ENCODE assay signal across 23 mouse cellular contexts in the genomic region with DNA sequence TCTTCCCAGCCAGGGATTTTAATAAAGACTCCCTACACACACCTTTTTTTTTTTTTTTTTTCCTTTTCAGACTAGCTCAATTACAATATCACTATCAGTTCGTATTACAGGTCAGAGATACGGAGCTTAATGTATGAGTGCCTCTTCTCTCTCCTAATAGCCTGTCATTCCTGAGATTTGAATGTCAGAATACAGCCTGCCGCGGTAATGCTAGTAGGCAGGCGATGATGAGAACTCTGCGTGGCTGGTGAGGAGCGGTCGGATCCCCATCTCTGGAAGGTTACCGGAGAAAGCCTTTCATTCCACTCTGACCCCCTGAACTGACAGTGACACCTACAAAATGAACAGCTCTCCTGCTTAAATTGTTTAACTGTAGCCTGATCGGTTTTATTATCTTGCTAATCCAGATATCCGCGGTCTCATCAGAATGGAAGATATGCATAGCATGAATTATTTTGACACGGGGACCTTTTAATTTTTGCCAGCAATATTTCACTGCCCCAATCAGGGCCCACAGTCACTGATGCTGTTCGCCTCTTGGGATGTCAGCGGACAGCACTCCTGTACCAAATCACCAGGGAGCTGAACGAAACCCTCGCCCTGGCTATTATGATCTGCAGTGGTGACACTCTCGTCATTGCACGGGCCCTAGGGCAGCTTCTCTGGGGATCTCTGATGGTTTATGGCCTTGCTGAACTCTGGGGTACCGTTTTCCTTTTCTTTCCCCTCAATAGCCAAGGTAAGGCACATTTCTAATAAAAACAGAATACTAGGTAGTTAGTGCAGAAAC.
DNase-seq lines count a peak whose midpoint lies in the region; ATAC-seq lines count a peak whose summit lies in the region.
"Had no signal": no experiment of that assay in that cellular context is flagged by ENCODE, and none has a peak within 500 bp of the region (broad histone marks: within the 10 kb centered on the region; RNA-seq: fewer than 3 reads in every experiment).

No protein-coding gene starts in this region.

- intact Hi-C loops in left cerebral cortex, postnatal 4 days (cut with DNase I) = no loop called here

- WGBS in midbrain, embryonic 12.5 days = 77% methylated on average over 20 of the region's 20 CpGs
- 86% methylated on average over 20 of the region's 20 CpGs for WGBS in midbrain, embryonic 11.5 days
- 52% methylated on average over 20 of the region's 20 CpGs for WGBS in hindbrain, embryonic 14.5 days
- 66% methylated on average over 20 of the region's 20 CpGs for WGBS in midbrain, embryonic 16.5 days

- ATAC-seq in midbrain, embryonic 12.5 days (ENCODE audit: low FRiP score, low read depth) = peak; percentile 31; the same call in 1 of the 2 replicates
- ATAC-seq in midbrain, embryonic 11.5 days (ENCODE audit: low FRiP score) = no peak
- peak; percentile 37; the same call in 1 of the 2 replicates for ATAC-seq in hindbrain, embryonic 14.5 days (ENCODE audit: low FRiP score)
- peak; percentile 71 for ATAC-seq in midbrain, embryonic 16.5 days
- ATAC-seq: CD4-positive, CD25-positive, alpha-beta regulatory T cell, adult 4 months; forebrain, postnatal 0 days; inflammation-experienced regulatory T-cells, adult 6 months had no signal

- H3K9ac ChIP-seq in midbrain, embryonic 12.5 days (replicated peaks) = no peak overlapping the region
- no peak overlapping the region for H3K9ac ChIP-seq in midbrain, embryonic 11.5 days (ENCODE audit: low read length)
- no peak overlapping the region for H3K9ac ChIP-seq in hindbrain, embryonic 14.5 days
- no peak overlapping the region for H3K9ac ChIP-seq in midbrain, embryonic 16.5 days (ENCODE audit: low read depth, low read length)
- H3K9ac ChIP-seq: forebrain, postnatal 0 days; heart, embryonic 13.5 days; liver, embryonic 15.5 days had no signal

- no peak overlapping the region for H3K27ac ChIP-seq in midbrain, embryonic 12.5 days (replicated peaks)
- no peak overlapping the region for H3K27ac ChIP-seq in midbrain, embryonic 11.5 days (ENCODE audit: low read depth, low read length)
- 0 out of 2 replicates have a peak overlapping the region, but pooled peaks have one; percentile 14 for H3K27ac ChIP-seq in hindbrain, embryonic 14.5 days
- H3K27ac ChIP-seq in midbrain, embryonic 16.5 days (ENCODE audit: low read length) = no peak overlapping the region
- H3K27ac ChIP-seq: heart, adult 2 months; heart, embryonic 13.5 days; kidney, postnatal 0 days; limb, embryonic 10.5 days; liver, embryonic 15.5 days; macrophage; stomach, postnatal 0 days had no signal

- no peak overlapping the region for H3K4me2 ChIP-seq in midbrain, embryonic 12.5 days (replicated peaks)
- H3K4me2 ChIP-seq in midbrain, embryonic 11.5 days = no peak overlapping the region
- H3K4me2 ChIP-seq in hindbrain, embryonic 14.5 days (replicated peaks) = peak overlapping the region; percentile 38
- H3K4me2 ChIP-seq in midbrain, embryonic 16.5 days (ENCODE audit: low read length) = peak overlapping the region; percentile 30
- H3K4me2 ChIP-seq: heart, embryonic 13.5 days; liver, embryonic 15.5 days had no signal

- H3K4me1 ChIP-seq in midbrain, embryonic 12.5 days = 0 out of 2 replicates have a peak, but pooled peaks cover 2% of the 10 kb centered on the region
- H3K4me1 ChIP-seq in midbrain, embryonic 11.5 days (ENCODE audit: control insufficient read depth, insufficient read depth, low read length) = no peaks in the 10 kb centered on the region
- H3K4me1 ChIP-seq in hindbrain, embryonic 14.5 days (replicated peaks; ENCODE audit: control insufficient read depth, insufficient read depth, low read length) = 0 out of 2 replicates have a peak, but pooled peaks cover 5% of the 10 kb centered on the region
- no peaks in the 10 kb centered on the region for H3K4me1 ChIP-seq in midbrain, embryonic 16.5 days (ENCODE audit: control insufficient read depth, insufficient read depth, low read length)
- H3K4me1 ChIP-seq: heart, embryonic 13.5 days; limb, embryonic 10.5 days; liver, embryonic 15.5 days had no signal

- DNase-seq in midbrain, embryonic 11.5 days (ENCODE audit: low spot score, missing footprints) = no peak
- DNase-seq in hindbrain, embryonic 14.5 days (ENCODE audit: low spot score) = peak; percentile 23
- DNase-seq in embryo, embryonic 9.5 days (ENCODE audit: extremely low spot score) = no peak
- DNase-seq in layer of hippocampus, adult 9-10 months (ENCODE audit: low spot score) = no peak
- DNase-seq in left cerebral cortex, postnatal 4 days = no peak
- DNase-seq: cerebellum, adult 11-12 months; cerebellum, postnatal 10 days; forebrain, postnatal 0 days; gastrocnemius, postnatal 25 days; heart, adult 2 months; heart, postnatal 14 days; kidney, adult 2 months; liver had no signal

- no peaks in the 10 kb centered on the region for H3K9me3 ChIP-seq in midbrain, embryonic 12.5 days
- H3K9me3 ChIP-seq in midbrain, embryonic 11.5 days (ENCODE audit: control insufficient read depth, low read length) = no peaks in the 10 kb centered on the region
- no peaks in the 10 kb centered on the region for H3K9me3 ChIP-seq in hindbrain, embryonic 14.5 days (ENCODE audit: control insufficient read depth, low read length)
- no peaks in the 10 kb centered on the region for H3K9me3 ChIP-seq in midbrain, embryonic 16.5 days (replicated peaks; ENCODE audit: control insufficient read depth, low read length, poor library complexity, severe bottlenecking)
- H3K9me3 ChIP-seq: heart, embryonic 13.5 days; limb, embryonic 10.5 days; liver, embryonic 15.5 days had no signal

- H3K27me3 ChIP-seq in midbrain, embryonic 12.5 days = no peaks in the 10 kb centered on the region
- H3K27me3 ChIP-seq in midbrain, embryonic 11.5 days (ENCODE audit: control insufficient read depth, insufficient read depth, low read length) = no peaks in the 10 kb centered on the region
- H3K27me3 ChIP-seq in hindbrain, embryonic 14.5 days (ENCODE audit: control insufficient read depth, insufficient read depth, low read length) = no peaks in the 10 kb centered on the region
- no peaks in the 10 kb centered on the region for H3K27me3 ChIP-seq in midbrain, embryonic 16.5 days (ENCODE audit: control insufficient read depth, insufficient read depth, low read depth, low read length)
- H3K27me3 ChIP-seq: liver, embryonic 15.5 days had no signal

- no peak overlapping the region for H3K4me3 ChIP-seq in midbrain, embryonic 12.5 days
- no peak overlapping the region for H3K4me3 ChIP-seq in midbrain, embryonic 11.5 days (ENCODE audit: low read depth, low read length)
- H3K4me3 ChIP-seq in hindbrain, embryonic 14.5 days (replicated peaks; ENCODE audit: low read length) = no peak overlapping the region
- no peak overlapping the region for H3K4me3 ChIP-seq in midbrain, embryonic 16.5 days (ENCODE audit: low read depth, low read length)
- H3K4me3 ChIP-seq: heart, adult 2 months; heart, embryonic 13.5 days; limb, embryonic 10.5 days; liver, embryonic 15.5 days had no signal

- H3K36me3 ChIP-seq in midbrain, embryonic 12.5 days = no peaks in the 10 kb centered on the region
- H3K36me3 ChIP-seq in midbrain, embryonic 11.5 days (ENCODE audit: control insufficient read depth, insufficient read depth, low read length) = no peaks in the 10 kb centered on the region
- no peaks in the 10 kb centered on the region for H3K36me3 ChIP-seq in hindbrain, embryonic 14.5 days (replicated peaks; ENCODE audit: control insufficient read depth, insufficient read depth)
- no peaks in the 10 kb centered on the region for H3K36me3 ChIP-seq in midbrain, embryonic 16.5 days (ENCODE audit: control insufficient read depth, insufficient read depth, low read length)
- H3K36me3 ChIP-seq: heart, embryonic 13.5 days; limb, embryonic 10.5 days; liver, embryonic 15.5 days had no signal

Comparison
In these comparisons a context has a peak if more than half of its experiments do, and no peak if none do; other contexts are left out.
1. H3K4me2 ChIP-seq: peak in hindbrain, embryonic 14.5 days (single experiment) and midbrain, embryonic 16.5 days (single experiment); none in midbrain, embryonic 12.5 days (single experiment) and midbrain, embryonic 11.5 days (single experiment).